Mouse (Mus musculus): ENCODE measurements around the gene Spata31d1a.

Spata31d1a gene

DNA sequence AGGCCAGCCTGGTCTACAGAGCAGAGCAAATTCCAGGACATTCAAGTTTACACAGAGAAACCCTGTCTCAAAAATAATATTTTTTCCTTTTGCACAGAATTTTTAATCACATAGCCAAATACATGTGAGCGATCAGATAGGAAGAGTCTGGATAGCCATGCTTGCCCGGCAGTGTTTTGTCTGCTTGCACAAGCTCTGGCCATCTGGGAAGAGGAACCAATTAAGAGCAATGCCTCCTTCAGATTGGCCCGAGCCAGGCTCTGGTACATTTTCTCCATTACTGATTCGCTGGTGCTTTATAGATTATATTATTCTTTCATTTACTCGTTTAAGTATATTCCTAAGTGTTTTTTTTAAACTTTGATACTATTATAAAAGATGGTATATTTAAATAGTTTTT lies 42.4 kb downstream of the Spata31d1a start:
- DNase-seq (ENCODE audit: low read depth, low spot score), result no peak

DNA sequence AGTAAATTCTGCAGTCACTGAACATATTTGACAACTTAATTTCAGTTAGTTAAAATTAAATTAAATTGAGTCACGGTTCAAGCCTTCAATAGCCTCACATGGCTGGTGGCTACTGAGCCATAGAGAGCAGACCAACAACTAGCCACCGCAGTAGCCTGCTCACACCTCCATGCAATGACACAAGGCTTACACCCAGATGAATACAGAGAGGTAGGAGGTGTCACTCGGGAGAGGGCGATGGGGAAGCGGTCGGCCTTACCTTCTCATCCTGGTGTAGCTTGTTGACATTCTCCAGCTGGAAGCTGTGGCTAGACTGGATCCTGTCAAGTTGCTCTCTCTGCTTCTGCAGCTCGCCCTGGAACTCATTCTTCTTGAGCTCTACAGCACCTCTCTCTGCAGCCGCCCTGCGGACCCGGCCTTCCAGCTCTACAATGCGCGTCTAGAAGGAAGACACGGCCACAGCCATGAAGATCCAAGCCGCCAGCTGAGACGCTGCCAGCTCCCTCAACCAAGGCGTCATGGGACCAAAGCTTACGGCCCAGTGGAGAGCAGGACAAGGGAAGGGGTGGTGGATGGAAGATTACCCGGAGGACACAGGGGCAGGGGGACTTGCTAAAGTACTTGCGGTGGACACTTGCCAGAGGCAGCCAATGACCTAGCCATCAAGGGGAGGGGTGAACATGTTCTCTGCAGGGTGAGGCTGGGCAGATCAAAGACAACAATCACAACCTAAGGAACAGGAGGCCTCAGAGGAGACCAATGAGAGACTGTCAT lies 46.0 kb downstream of the Spata31d1a start:
- DNase-seq (ENCODE audit: low read depth, low spot score), result no peak

DNA sequence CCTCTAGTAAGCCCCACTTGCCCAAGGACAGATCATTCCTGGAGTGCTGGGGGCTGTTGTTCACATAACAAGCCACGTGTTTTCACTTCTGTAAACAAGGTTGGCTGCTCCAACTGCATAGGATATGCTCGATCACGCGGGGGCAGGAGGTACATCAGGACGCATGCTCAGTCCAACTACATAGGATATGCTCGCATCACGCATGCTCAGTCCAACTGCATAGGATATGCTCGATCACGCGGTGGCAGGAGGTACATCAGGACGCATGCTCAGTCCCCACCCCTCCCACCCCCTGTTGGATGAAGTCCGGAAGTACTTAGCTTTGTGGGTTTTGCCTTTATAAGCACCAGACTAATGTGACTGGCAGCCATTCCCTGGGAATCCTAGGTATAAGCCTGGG lies 48.2 kb downstream of the Spata31d1a start:
- DNase-seq (ENCODE audit: low read depth, low spot score), result no peak

DNA sequence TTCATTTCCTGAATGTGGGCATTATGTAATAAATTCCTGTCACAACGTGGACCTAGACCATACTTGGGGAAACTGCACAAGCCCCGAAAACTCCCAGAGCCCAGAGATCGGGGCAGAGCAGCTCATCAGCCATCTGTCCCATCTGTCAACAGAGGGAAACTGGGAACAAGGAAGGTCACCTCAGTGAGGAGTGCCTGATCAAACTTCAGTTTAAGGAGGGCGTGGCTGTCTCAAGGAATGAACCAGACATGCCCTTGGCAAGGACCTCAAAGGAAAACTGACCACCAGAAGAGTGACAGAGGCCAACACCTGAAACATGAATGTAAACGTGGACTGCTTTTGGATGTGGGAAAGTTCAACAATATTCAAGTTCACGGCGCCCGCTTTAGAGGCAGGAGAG lies 48.7 kb downstream of the Spata31d1a start:
- DNase-seq (ENCODE audit: low read depth, low spot score), result no peak

DNA sequence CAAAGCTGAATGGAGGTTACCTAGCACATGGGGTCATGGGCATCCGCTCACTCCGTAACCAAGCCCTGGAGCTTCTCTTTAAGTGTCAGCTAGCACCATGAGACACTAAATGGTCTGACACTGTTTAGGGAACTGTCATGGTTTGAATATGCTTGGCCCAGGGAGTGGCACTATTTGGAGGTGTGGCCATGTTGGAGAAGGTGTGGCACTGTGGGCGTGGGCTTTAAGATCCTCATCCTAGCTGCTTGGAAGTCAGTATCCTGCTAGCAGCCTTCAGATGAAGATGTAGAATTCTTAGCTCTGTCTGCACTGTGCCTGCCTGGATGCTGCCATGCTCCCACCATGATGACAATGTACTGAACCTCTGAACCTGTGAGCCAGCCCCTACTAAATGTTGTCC lies 49.8 kb downstream of the Spata31d1a start:
- DNase-seq (ENCODE audit: low read depth, low spot score), result no peak

DNA sequence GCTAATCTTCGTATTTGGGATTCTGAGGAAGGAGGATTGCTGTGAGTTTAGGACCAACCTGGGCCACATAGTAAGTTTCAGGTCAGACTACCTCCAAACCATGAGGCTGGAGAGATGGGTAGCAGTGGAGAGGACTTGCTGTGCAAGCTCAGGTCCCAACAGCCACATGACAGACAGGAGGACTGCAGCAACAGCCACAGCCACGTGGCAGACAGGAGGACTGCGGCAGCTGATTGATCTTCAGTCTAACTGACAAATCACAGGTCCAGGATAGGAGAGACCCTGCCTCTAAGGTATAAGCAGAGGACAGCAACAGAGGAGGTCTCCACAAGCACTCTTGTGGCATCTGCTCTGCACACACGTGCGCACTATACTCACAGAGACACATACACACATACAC lies 52.3 kb downstream of the Spata31d1a start:
- no peak for DNase-seq (ENCODE audit: low read depth, low spot score)

DNA sequence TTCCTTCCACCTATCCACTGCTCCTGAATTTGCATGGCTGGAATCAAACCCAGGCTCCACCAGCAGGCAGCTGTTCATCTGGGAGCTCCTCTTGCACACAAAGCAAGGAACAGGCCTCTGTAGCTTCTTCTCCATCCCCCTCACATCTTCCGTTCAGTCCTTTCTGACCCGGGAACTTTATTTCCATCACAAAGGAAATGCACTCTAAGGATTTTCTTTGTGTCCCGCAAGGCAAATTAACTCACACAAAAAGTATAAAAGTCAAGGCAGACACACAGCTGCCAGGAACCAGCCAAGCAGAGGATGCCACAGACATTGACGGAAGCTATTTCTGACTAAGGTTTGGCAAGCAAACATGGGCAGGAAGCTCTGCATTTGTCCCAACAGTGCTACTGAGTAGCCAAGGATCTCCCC lies 53.1 kb downstream of the Spata31d1a start:
- no peak for DNase-seq (ENCODE audit: low read depth, low spot score)

DNA sequence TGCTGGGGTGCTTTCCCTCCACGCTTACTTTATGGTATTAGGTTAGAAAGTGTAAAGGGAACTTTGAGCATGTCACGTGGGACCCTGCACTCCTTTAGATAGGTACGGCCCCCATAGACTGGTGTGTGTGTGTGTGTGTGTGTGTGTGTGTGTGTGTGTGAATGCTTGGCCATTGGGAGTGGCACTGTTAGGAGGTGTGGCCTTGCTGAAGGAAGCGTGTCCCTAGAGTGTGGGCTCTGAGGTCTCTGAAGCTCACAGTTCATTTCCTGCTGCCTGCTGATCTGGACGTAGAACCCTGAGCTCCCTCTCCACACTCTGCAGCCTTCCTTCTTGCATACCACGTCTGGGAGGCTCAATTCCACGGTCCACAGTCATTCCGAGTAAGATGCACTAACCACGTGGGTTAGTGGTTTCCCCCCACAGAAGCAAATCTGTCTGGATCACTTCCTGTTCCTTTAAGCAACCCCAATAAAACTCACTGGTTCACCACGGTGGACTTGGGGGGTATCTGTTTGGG lies 53.8 kb downstream of the Spata31d1a start:
- no peak for DNase-seq (ENCODE audit: low read depth, low spot score)

DNA sequence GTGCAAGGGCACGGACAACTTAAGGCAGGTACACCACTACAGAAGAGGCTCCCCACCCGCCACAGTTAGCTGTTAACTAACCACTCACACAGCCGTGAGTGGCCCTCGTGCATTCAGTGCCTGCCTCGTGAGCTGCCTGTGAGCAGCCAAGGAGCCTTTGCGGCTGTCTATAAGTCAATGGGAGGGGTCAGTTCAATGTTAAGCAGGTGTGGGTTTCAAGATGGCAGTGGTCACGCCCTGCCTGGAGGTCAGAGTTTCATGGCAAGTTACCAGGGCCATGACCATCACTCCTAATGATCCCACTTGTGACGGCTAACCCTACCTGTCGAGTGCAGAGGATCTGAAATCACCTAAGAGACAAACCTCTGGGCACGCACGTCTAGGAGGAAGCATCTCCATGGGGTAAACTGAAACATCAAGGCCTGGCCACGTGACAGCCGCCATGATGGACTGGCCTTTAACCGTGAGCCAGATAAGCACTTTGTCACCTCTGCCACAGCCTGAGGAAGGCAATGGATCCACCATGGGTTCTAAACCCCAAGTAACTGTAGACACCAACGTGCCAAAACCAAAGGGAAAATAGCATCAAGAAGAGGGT lies 54.3 kb downstream of the Spata31d1a start:
- no peak for DNase-seq (ENCODE audit: low read depth, low spot score)

DNA sequence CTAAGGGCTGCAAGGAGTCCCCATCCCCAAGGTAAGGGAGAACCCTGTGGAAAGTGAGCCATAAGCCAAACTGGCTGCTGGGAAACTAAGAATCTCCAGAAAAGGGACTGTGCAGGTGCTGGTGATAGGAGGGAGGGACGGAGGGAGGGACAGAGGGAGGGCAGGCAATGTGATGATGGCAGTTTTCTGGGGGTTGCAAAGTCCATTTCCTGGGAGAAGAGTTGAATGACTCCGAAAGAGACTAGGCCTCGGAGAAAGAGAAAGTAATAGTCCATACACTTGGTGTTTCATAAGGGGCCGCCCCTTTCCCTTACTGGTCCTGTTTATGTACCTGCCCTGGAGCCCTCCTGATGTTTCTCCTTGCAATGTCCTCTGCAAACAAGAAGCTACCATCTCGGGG lies 55.7 kb downstream of the Spata31d1a start:
- no peak for DNase-seq (ENCODE audit: low read depth, low spot score)

DNA sequence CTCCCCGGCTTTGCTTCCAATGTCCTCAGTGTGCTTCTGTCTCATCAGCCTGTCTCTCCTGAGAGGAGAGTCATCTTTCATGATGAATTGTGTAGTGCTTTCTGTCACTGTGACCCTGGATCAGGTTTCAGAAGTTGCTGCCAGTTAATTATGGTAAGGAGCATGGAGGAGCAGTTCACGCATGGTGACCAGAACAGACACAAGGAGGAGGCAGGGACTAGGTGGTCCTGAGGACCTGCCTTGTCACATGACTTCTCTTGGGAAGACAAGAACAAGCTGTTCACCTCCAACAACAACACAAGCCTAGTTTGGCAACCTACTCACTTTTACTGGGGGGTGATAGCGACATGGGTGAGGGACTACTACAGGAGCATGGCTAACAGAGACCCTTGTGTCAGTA lies 57.0 kb downstream of the Spata31d1a start:
- DNase-seq (ENCODE audit: low read depth, low spot score), result no peak

DNA sequence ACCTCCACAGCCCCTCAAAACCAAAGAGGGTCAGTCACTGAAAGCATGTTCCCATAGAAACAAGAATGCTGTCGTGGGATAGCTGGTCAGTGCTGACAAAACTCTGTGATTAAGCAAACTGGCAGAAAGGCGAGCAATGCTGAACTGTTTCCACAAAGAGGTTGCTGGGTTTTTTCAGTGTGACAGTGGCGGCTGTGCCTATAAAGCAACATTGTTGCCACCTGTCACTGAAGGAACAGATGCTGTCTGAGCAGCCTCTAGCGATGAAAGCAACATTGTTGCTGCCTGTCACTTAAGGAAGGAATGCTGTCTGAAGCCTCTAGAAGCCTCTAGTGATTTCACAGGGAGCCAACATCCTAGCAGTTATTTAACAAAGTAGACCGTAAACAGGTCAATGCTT lies 57.5 kb downstream of the Spata31d1a start:
- DNase-seq (ENCODE audit: low read depth, low spot score), result no peak
